Mouse (Mus musculus) monocyte, adult 59 days (primary cell): Measurements from ENCODE around the gene Ttc38. TPM values are rescaled to one million over a fixed set of nuclear protein-coding genes. Genes with fewer than 3 reads are reported as not detected.

Experiments used
- total RNA-seq, 2 experiments: library from RNA; stranded (reverse); gene quantifications; one replicate each; pipeline ENCODE4 v1.2.4; 2023

The Ttc38 gene
- 10 to 100 TPM; 13.7 to 13.9 TPM for total RNA-seq

GRCm38 (mm10) chr15:85831954-85832590 lies at the start of gene Ttc38:
Gene Ttc38, plus strand, starts transcription at chr15:85832306.

GRCm38 (mm10) chr15:85811535-85812277 lies 20.4 kb upstream of the Ttc38 start, which contains the start of gene Cdpf1:
Gene Cdpf1, minus strand, starts transcription at chr15:85811697.

GRCm38 (mm10) chr15:85821203-85822010 lies 10.7 kb upstream of the Ttc38 start, which contains the start of gene Pkdrej:
Gene Pkdrej, minus strand, starts transcription at chr15:85821734.

GRCm38 (mm10) chr15:85859490-85860031 lies 27.5 kb downstream of the Ttc38 start, which contains the start of gene Gtse1:
Gene Gtse1, plus strand, starts transcription at chr15:85859745.

GRCm38 (mm10) chr15:85878848-85879497 lies 46.9 kb downstream of the Ttc38 start, which contains the start of gene Trmu:
Gene Trmu, plus strand, starts transcription at chr15:85879312.

Other genes with a start within 250 kb of the Ttc38 start
- not detected for gene Wnt7b, start 249.8 kb upstream of the Ttc38 start, total RNA-seq
- not detected for gene Ppara, start 97.3 kb upstream of the Ttc38 start, total RNA-seq
- 10 to 100 TPM; 10.0 to 12.4 TPM for gene Cdpf1, start 20.6 kb upstream of the Ttc38 start, total RNA-seq
- gene Pkdrej, start 10.6 kb upstream of the Ttc38 start, total RNA-seq = not detected
- 1 to 10 TPM in 1 of 2 experiments, under 1 TPM in 1; 0.84 to 1.1 TPM for gene Gtse1, start 27.4 kb downstream of the Ttc38 start, total RNA-seq
- gene Trmu, start 47.0 kb downstream of the Ttc38 start, total RNA-seq = 10 to 100 TPM; 15.2 to 16.0 TPM
- under 1 TPM; 0.60 to 0.76 TPM for gene Celsr1, start 201.5 kb downstream of the Ttc38 start, total RNA-seq
- 10 to 100 TPM; 77.5 to 84.6 TPM for gene Gramd4, start 225.4 kb downstream of the Ttc38 start, total RNA-seq